Mouse (Mus musculus): ENCODE results near the gene Arvcf.

The Arvcf gene

GRCm38 (mm10) chr16:18356961-18357360 is 9.0 kb downstream of the Arvcf start:
- DNase-seq (ENCODE audit: low spot score): no peak

DNA sequence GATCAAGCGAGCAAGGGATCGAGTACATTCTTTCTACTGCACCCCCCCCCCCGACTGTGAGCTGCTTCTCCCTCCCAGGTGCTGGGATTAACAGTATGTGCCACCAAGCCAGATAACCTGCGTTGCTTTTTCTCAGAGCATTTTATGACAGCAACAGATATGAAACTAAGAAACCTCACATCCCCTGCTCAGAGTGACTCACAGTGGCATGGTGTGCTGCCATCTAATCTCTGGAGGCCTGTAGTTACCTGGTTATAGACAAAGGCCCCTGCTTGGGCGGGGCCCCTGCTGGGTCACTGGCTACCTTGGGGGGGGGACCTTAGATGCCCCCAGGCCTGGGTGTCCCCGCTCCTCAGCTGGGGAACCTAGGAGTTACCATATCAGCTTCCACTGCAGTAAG is 10.0 kb downstream of the Arvcf start:
- no peak for DNase-seq (ENCODE audit: low spot score)

DNA sequence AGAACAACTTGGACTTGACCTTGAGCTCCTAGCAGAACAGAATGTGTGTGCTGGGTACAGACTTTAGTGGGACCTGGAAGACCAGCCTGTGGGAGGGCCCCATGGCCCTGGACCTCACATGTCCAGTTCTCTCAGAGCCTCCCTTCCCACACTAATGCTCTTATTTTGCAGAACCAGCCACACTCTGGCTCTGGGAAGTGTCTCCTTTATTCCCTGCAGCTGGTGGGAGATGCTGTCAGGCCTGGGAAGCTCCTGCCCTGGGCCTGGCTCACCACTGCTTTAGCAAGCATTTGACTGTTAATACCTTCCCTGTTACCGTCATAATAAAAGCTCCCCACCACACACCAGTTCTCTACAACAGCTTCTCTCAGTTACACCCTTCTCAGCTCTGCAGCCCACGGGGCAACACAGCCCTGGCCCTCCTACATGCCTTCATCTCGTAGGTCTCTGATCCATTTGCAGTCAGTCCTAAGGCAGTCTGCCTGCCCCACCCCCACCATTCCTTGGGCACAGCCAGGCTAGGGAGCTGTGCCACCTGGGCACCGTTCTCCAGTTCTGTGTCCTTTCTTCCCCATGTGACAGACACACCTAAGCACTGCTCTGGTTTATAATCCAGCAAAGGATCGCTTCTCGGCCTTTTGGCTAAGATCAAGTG is 12.3 kb downstream of the Arvcf start:
- no peak for DNase-seq (ENCODE audit: low spot score)

DNA sequence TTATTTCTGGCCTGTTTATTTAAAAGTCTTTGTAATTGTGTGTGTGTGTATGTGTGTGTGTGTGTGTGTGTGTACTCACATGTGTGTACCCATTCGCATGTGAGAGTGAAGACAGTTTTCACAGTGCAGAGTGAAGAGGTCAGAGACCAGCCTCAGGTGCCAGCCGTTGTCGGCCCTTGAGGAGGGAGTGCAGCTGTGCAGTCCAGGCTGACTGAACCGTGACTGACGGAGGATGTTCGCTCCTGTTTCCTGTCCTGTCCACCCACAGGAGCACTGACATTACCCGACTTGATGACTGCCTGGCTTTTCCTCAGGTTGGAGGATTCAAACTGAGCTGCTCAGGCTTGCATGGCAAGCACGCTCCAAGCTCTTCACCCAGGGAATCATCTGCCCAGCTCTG is 15.0 kb downstream of the Arvcf start:
- DNase-seq (ENCODE audit: low spot score): no peak

DNA sequence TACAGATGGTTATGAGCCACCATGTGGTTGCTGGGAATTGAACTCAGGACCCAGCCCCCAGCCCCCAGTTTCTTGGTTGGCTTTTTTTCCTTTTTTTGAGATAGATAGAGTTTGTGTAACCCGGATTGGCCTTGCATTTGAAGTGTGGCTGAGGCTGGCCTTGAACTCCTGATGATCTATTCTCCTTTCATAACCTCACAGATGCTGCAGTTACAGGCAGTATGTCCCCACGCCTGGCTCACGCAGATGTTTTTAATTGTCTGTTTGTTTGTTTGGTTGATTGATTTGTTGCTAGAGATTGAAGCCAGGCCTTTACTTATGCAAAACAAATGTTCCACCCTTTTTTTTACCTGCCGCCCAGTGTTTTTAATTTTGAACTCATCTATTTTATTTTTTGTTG is 18.9 kb downstream of the Arvcf start:
- DNase-seq (ENCODE audit: low spot score): no peak

- no peak for DNase-seq (ENCODE audit: low spot score)
Measured at GRCm38 (mm10) chr16:18370197-18370596, 22.2 kb downstream of the Arvcf start.

GRCm38 (mm10) chr16:18373632-18374031 is 25.6 kb downstream of the Arvcf start:
- no peak for DNase-seq (ENCODE audit: low spot score)

GRCm38 (mm10) chr16:18376297-18376954 is 28.4 kb downstream of the Arvcf start:
- no peak for DNase-seq (ENCODE audit: low spot score)

DNA sequence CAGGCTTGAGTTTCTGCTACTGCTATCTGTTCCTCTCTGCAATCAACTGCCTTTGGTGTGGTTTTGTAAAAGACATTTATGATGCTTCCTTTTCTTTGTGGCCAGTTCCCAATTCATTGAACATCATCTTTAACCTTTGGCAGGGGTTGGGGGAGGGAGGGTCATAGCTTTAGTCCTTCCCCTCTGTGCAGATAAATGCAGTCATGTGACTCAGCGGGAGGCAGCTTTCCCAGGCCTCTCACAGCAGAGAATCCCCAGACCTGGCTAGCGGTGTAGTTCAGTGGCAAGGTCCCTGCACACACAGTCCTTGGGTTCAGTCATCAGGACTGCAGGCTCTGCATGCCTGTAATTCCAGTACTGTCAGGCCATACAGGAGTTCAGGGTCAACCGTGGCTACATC is 29.2 kb downstream of the Arvcf start:
- no peak for DNase-seq (ENCODE audit: low spot score)

GRCm38 (mm10) chr16:18378489-18378888 is 30.5 kb downstream of the Arvcf start:
- DNase-seq (ENCODE audit: low spot score): no peak

DNA sequence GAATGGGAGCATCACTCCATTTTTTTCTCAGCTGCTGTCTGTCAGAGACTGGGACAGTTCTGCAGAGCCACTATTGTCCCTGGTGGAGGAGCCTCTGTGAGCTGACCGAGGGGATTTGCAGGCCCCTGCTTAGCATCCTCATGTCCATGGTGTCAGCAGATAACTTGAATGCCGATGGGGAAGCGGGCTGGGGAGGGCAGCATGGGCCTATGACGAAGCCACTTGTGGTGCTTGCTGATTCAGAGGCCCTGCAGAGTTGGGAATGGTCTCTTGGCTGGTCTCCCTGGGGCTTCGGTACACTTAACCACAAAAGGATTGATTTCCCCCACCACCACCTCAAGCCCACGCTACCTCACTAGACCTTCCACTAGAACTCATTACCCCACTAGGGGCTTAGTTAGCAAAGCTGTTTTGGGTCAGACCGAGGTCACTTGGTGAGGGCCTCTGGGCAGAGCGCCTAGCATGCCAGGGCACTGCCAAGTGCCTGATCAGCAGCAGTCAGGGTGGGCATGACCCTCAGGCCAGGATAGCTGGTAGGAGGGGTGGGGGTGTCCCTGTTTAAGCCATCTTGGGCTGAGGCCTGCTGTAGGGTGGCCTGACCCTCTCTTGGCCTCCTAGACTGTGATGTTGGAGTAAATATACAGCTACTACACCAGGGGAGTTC is 31.5 kb downstream of the Arvcf start:
- DNase-seq (ENCODE audit: low spot score): no peak

- no peak for DNase-seq (ENCODE audit: low spot score)
Measured at GRCm38 (mm10) chr16:18380495-18381063, 32.6 kb downstream of the Arvcf start.

DNA sequence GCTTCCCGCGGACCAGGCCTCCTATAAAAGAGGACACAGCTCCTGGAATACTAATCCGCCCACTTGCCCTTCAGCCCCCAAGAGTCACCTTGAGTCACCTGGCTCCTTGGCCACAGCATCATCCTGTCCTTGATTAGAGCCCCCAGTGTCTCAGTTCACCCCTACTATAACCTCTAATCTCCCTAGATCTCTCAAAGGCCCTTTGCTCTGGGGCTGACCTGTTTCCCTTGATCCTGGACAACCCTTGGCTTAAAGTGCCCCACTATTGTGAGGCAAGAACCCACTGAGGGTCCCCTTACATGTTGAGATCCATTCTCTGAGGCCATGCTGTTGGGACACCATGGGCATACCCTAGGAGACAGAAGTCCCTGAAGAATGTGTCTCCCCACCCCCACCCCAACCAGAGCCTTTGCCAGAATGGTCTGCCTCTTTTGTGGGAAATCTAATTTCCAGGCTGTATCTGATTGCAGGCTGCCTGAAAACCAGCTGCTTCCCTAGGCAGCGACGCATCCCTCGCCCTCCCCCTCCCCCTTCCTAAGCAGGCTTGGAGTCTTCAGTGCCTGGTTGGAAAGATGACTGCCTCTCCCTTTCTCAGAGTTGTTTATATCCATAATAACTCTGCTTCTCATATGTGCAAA is 33.8 kb downstream of the Arvcf start:
- DNase-seq (ENCODE audit: low spot score): no peak

GRCm38 (mm10) chr16:18383045-18383726 is 35.2 kb downstream of the Arvcf start:
- no peak for DNase-seq (ENCODE audit: low spot score)

DNA sequence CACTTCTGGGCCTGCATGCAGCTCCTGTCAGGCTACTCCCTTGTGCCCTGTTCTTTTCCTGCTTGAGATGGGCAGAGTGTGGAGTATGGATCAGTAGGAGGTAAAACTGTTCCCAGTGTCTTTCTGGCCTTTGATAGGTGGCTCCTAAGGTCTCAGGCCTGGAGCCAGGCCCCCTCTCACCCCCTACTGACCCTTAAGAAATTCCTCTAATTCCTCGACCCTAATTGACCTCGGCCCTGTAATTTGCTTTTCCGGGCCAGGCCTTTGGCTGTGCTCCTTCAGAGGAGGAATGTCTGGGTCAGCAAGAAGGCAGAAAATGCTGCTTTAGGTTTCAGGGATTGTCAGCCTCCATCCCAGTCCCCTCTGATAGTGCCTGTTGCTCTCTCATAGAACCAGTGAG is 35.8 kb downstream of the Arvcf start:
- DNase-seq (ENCODE audit: low spot score): no peak

DNA sequence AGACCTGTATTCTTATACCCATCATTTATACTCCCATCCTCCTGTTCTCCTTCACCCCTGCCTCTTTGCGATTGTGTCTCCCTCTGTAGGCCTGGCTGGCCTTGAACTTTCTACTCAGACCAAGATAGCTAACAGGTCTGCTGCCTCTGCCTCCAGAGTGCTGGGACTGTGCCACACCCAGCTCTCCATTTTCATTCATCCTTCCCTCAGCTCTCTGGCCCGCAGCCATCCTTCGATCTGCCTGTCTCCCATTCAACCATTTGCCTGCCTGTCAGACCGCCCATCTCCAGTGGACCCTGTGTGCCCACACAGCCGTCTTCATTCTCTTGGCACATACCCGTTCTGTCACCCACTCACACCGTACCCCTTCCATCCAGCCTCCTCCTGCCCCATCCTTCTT is 36.2 kb downstream of the Arvcf start:
- no peak for DNase-seq (ENCODE audit: low spot score)

DNA sequence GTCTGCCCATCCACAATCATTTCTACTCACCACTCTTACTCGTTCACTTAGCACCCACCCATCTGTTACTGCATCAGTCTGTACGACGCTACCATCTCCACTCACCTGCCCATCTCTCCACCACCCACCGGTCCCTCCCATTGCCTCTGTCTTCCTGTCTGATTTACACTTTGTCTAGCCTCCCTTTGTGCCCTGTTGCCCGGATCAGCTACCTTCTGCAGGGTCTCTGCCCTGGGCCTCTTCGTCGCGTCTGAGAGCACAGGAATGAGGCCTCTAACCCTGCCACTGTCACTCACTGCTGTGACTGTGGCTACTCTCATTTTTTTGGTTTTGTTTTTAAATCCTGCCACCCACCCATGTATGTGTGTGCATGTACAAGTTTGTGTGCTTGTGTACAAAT is 36.7 kb downstream of the Arvcf start:
- DNase-seq (ENCODE audit: low spot score): no peak

DNA sequence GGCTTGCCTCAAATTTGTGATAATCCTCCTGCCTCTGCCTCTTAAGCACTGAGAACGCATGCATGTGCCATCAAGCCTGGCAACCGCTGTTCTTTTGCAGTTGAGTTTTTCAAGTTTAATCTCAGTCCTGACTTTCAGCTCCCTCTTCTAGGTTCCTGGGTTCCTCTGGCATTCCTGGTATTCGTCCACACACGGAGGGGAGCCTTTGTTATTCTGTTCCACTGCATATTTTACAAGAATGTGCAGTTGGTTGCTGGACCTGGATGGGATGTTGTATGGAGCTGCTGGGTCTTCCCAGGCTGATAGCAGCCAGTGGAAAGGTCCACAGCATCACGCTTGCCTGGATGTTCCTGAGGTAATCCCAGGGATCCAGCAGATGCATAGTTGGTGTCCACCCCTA is 37.4 kb downstream of the Arvcf start:
- DNase-seq (ENCODE audit: low spot score): no peak

GRCm38 (mm10) chr16:18386451-18386850 is 38.5 kb downstream of the Arvcf start:
- no peak for DNase-seq (ENCODE audit: low spot score)

DNA sequence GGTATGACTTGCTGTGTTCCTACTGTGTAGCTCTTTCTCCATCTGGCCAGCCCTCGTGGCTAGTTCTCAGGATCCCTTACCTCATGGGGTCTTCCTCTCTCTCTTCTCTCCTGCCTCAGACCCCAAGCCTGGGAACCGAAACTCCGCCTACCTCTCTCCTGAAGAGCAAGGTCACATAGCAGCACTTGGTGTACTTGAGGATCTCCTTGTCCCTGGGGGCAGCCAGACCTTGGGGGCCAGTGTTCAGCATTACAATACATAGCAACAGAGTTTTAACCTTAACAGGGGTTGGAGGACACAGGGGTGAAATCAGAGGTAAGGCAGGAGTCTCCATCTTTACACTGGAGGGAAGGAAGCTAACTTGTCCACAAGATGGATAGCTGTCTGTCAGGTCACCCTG is 39.0 kb downstream of the Arvcf start:
- no peak for DNase-seq (ENCODE audit: low spot score)

GRCm38 (mm10) chr16:18387704-18388582 is 40.0 kb downstream of the Arvcf start:
- DNase-seq (ENCODE audit: low spot score): no peak
